Mouse (Mus musculus): Measurements from ENCODE around the gene Slc9a2. TPM values are rescaled to one million over a fixed set of nuclear protein-coding genes. Genes with fewer than 3 reads are reported as not detected.

The Slc9a2 gene
- total RNA-seq (2023), result not detected

DNA sequence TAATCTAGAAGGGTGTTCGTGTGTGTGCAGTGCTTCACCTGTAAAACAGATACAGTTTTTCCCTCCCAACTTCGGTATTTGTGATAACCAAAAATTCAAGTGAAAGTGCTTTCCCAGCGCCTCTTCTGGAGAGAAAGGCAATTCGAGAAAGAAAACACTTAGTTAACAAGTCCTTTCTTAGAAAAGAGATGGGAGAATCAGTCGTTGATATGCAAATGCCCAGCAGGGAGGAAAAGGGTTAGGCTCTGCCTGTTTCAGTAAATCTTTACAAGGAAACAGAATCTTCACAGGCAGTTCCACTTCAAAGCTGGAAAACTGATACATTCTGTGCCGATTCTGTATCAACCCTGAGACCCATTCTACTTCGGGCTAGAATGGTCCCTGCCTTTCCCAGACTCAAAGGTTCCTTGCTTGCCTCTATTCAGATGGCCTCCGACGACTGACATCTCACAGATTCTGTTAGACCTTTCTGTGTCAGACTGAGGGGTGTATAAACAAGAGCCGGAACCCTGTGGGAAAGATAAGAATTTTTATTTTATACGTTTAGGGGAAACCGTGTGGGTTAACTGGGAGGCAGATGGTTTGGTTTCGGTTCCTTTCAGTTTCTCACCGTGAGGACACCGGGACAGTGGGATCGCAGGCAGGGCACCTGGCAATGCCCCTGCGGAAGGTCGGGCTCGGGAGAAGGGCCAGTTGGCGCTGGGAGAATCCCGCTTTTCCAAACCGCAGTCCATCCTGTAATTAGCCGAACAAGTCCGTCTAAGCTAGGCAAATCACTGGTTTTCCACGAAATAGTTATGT, at the start of gene Slc9a2:
Slc9a2 (plus strand) TSS at position 508 of the 801 bp plus-strand sequence.

DNA sequence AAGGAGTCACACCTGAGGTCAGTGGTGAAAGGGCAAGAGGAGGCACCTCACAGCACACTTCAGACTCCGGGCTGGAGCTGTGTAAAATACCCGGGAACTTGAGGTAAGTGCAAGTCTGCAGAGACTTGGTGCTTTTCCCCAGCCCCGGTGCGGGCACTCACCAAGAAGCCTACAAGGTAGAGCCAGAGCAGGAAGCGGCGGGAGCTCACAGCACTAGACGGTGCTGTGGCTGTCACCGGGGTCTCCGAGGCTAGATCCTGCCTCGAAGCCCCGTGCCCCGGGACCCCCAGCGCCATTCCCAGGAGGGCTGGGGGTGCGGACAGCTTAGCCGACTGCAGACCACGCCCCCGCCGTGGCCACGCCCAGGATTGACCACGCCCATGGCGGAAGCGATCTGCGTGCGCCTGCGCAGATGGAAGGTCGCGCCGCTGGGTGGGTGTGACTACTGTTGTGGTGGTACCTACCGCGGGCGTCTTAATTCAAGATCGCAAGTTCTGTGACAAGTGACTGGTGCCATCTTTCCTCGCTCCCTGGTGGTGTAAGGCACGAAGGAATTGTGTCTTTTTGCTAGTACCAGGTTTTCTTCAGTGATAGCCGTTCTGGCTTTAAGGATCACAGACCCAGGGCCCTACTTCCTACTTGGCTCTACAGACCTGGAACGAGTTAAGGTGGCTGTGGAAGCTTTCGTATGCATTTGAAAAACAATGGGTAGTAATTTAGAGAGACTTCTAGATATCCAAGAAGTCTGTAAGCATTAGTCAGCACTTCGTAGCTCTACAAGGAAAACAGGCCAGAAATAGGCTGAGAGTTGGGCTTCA, 110.2 kb downstream of the Slc9a2 start, which contains the start of gene Mfsd9:
Mfsd9 (minus strand) TSS at position 364 of the 818 bp plus-strand sequence.

GRCm38 (mm10) chr1:40805351-40805750, 125.0 kb downstream of the Slc9a2 start, which contains the start of gene Tmem182:
TSS of gene Tmem182 (plus strand) at chr1:40805601.

Other genes with a start within 250 kb of the Slc9a2 start
- 1 to 10 TPM; 1.5 to 1.9 TPM for gene Il18r1, start 215.0 kb upstream of the Slc9a2 start, total RNA-seq (2023)
- 1 to 10 TPM; 1.9 to 2.1 TPM for gene Il18rap, start 165.2 kb upstream of the Slc9a2 start, total RNA-seq (2023)
- under 1 TPM; 0.10 to 0.21 TPM for gene Slc9a4, start 100.5 kb upstream of the Slc9a2 start, total RNA-seq (2023)
- 1 to 10 TPM; 2.6 to 2.8 TPM for gene Mfsd9, start 110.1 kb downstream of the Slc9a2 start, total RNA-seq (2023)
- not detected for gene Tmem182, start 125.0 kb downstream of the Slc9a2 start, total RNA-seq (2023)